ENCODE assay signal across 10 mouse cellular contexts in genomic region chr2:101600703-101601102, GRCm38 (mm10). TPM values are rescaled to one million over a fixed set of nuclear protein-coding genes. Genes with fewer than 3 reads are reported as not detected.
DNase-seq lines count a peak whose midpoint lies in the region; TF ChIP-seq lines count a peak whose summit lies in the region.
"Had no signal": no experiment of that assay in that cellular context is flagged by ENCODE, and none has a peak within 500 bp of the region (broad histone marks: within the 10 kb centered on the region; RNA-seq: fewer than 3 reads in every experiment).

No protein-coding gene starts in this region.

- TF ChIP-seq CTCF in brain, embryonic 14.5 days (IDR thresholded peaks at IDR 0.05; ENCODE audit: borderline replicate concordance, extremely low read depth, insufficient read depth, insufficient read length), result peak; percentile 39; the same call in 1 of the 2 replicates

- TF ChIP-seq POLR2A in brain, embryonic 14.5 days (IDR thresholded peaks at IDR 0.05; ENCODE audit: borderline replicate concordance, extremely low read depth, insufficient read depth, insufficient read length, poor library complexity, severe bottlenecking), result no peak

- intact Hi-C loops in heart, postnatal 10 days (cut with DNase I), result no loop called here

- peak; percentile 32 to 35 for DNase-seq in layer of hippocampus, adult 8-10 months (ENCODE audit: low spot score in 2 of 2)
- no peak for DNase-seq in layer of hippocampus, postnatal 25 days (ENCODE audit: extremely low spot score in 1 of 2, low spot score in 1 of 2)
- peak; percentile 87 for DNase-seq in brain, embryonic 14.5 days (ENCODE audit: low read depth)
- peak; percentile 63 for DNase-seq in embryo, embryonic 11 days
- peak; percentile 64 for DNase-seq in heart, postnatal 10 days
- DNase-seq in layer of hippocampus, postnatal 10 days (ENCODE audit: low spot score in 2 of 2), result peak; percentile 46 to 55
- peak; percentile 69 to 72 for DNase-seq in right cerebral cortex, postnatal 10 days (ENCODE audit: low spot score in 2 of 2)
- DNase-seq in urinary bladder, postnatal 4 days (ENCODE audit: low spot score in 2 of 2), result no peak

RNA-seq across cellular contexts. Expression of gene Rag2, which starts 23.8 kb away (rescaled TPM):
- not detected for total RNA-seq in layer of hippocampus, adult 8-10 months (2022)
- not detected for total RNA-seq in layer of hippocampus, postnatal 25 days (2021)
- 0.03 TPM in 1 of 2 replicates, not detected in the other for polyA plus RNA-seq in brain, embryonic 14.5 days (2012; rRNA removed)
- under 1 TPM; 0.12 to 0.17 TPM for total RNA-seq in heart, postnatal 10 days (2021)
- not detected for total RNA-seq in layer of hippocampus, postnatal 10 days (2021)
- total RNA-seq: MEL had no signal
- polyA plus RNA-seq: frontal cortex, adult 2 months had no signal

RNA-seq across cellular contexts. Expression of gene Rag1, which starts 48.6 kb away (rescaled TPM):
- total RNA-seq in layer of hippocampus, adult 8-10 months (2022), result under 1 TPM; 0.18 to 0.29 (median 0.25) TPM
- total RNA-seq in layer of hippocampus, postnatal 25 days (2021), result under 1 TPM; 0.16 to 0.22 TPM
- 0.11 and 0.16 TPM in 2 replicates for polyA plus RNA-seq in brain, embryonic 14.5 days (2012; rRNA removed)
- 1 to 10 TPM in 1 of 2 experiments, under 1 TPM in 1; 0.94 to 2.4 TPM for total RNA-seq in heart, postnatal 10 days (2021)
- under 1 TPM; 0.29 to 0.41 TPM for total RNA-seq in layer of hippocampus, postnatal 10 days (2021)

RNA-seq across cellular contexts. Expression of gene B230118H07Rik, which starts 48.6 kb away (rescaled TPM):
- total RNA-seq in layer of hippocampus, adult 8-10 months (2022), result 10 to 100 TPM; 31.8 to 39.8 (median 35.8) TPM
- 10 to 100 TPM; 30.7 to 33.0 TPM for total RNA-seq in layer of hippocampus, postnatal 25 days (2021)
- 19.1 and 20.2 TPM in 2 replicates for polyA plus RNA-seq in brain, embryonic 14.5 days (2012; rRNA removed)
- 10 to 100 TPM; 54.1 to 59.9 TPM for total RNA-seq in heart, postnatal 10 days (2021)
- total RNA-seq in layer of hippocampus, postnatal 10 days (2021), result 10 to 100 TPM; 28.0 to 30.1 TPM

Comparison
In these comparisons a context has a peak if more than half of its experiments do, and no peak if none do; other contexts are left out.
1. DNase-seq: peak in layer of hippocampus, adult 8-10 months (2 of 2), brain, embryonic 14.5 days (single experiment), embryo, embryonic 11 days (single experiment), heart, postnatal 10 days (2 of 2), layer of hippocampus, postnatal 10 days (2 of 2) and right cerebral cortex, postnatal 10 days (2 of 2); none in layer of hippocampus, postnatal 25 days (0 of 2) and urinary bladder, postnatal 4 days (0 of 2).